Mouse (Mus musculus) ES-Bruce4 (cell line): ENCODE measurements around the gene Shank2. TPM values are rescaled to one million over a fixed set of nuclear protein-coding genes. Genes with fewer than 3 reads are reported as not detected.

Experiments
- H3K27ac ChIP-seq: 2 replicates; pipeline ENCODE4 v1.5.1; 2012; ENCODE audit warnings: low read length, inconsistent platforms; ENCODE audit not compliant: insufficient read depth
- H3K27me3 ChIP-seq: 2 replicates; pipeline ENCODE4 v1.6.1; 2012; ENCODE audit warnings: mild to moderate bottlenecking, low read length, inconsistent platforms; ENCODE audit not compliant: control insufficient read depth, poor library complexity, insufficient read depth, severe bottlenecking
- H3K36me3 ChIP-seq: 2 replicates; pipeline ENCODE4 v1.6.1; 2012; ENCODE audit warnings: inconsistent platforms, mild to moderate bottlenecking, low read length, moderate library complexity; ENCODE audit not compliant: control insufficient read depth, poor library complexity, insufficient read depth, severe bottlenecking
- H3K4me1 ChIP-seq: one replicate; pipeline ENCODE4 v1.8.1; 2011; ENCODE audit warnings: low read length; ENCODE audit not compliant: control insufficient read depth, insufficient read depth
- H3K4me3 ChIP-seq: 2 replicates; pipeline ENCODE4 v1.5.1; 2011; ENCODE audit warnings: low read depth, mild to moderate bottlenecking, low read length
- H3K9ac ChIP-seq: 2 replicates; pipeline ENCODE4 v1.6.1; 2012; ENCODE audit warnings: low read depth, mild to moderate bottlenecking, inconsistent platforms; ENCODE audit not compliant: poor library complexity, severe bottlenecking
- H3K9me3 ChIP-seq: replicated peaks from 2 replicates; pipeline ENCODE4 v1.6.1; 2012; ENCODE audit warnings: mild to moderate bottlenecking, low read length, inconsistent platforms; ENCODE audit not compliant: control insufficient read depth, poor library complexity, insufficient read depth, severe bottlenecking
- CTCF ChIP-seq: IDR thresholded peaks from one replicate; pipeline ENCODE4 v1.8.1; 2011; ENCODE audit warnings: low read depth, low read length
- EP300 ChIP-seq: IDR thresholded peaks from 2 replicates; pipeline ENCODE4 v1.6.1; 2011; ENCODE audit warnings: low read depth, low read length; ENCODE audit not compliant: insufficient read depth
- POLR2A ChIP-seq: IDR thresholded peaks from one replicate; pipeline ENCODE4 v1.8.1; 2011; ENCODE audit warnings: low read length; ENCODE audit not compliant: insufficient read depth
- polyA plus RNA-seq: library from polyadenylated mRNA; stranded (reverse); fragments of >200 nt; gene quantifications from 2 replicates; pipeline ENCODE4 v1.2.4, GENCODE M21; 2011; ENCODE audit warnings: low read depth; ENCODE audit not compliant: missing spikeins, insufficient read depth, insufficient read length

Gene Shank2
- polyA plus RNA-seq, 1 experiment, result 0.72 TPM

DNA sequence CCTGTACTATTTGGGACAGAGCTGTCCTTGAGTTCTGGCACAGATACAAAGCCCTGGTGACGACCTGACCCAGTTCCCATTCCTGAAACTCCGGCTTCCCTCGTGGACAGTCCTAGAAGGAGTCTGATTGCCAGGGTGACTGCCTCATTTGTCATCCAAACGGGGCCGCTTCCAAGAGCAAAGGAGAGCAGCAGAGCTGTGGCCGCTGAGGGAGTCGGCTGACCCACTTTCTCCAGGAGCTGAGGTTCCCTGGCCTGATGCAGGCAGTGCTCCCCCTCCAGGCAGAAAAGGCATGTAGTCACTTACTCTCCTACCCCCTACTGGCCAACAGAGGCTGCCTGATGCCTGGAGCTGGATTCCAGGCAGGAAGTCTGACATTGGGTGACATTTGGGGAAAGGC, 206.1 kb downstream of the Shank2 start:
- Histone ChIP-seq H3K9me3 (no peaks in the 10 kb centered on the region), H3K27ac (no peak overlapping the region), H3K9ac (no peak overlapping the region), H3K4me1 (no peaks in the 10 kb centered on the region), H3K27me3 (no peaks in the 10 kb centered on the region), H3K4me3 (no peak overlapping the region), H3K36me3 (no peaks in the 10 kb centered on the region)
- peak; percentile 65 for TF ChIP-seq CTCF
- TF ChIP-seq EP300, result no peak

DNA sequence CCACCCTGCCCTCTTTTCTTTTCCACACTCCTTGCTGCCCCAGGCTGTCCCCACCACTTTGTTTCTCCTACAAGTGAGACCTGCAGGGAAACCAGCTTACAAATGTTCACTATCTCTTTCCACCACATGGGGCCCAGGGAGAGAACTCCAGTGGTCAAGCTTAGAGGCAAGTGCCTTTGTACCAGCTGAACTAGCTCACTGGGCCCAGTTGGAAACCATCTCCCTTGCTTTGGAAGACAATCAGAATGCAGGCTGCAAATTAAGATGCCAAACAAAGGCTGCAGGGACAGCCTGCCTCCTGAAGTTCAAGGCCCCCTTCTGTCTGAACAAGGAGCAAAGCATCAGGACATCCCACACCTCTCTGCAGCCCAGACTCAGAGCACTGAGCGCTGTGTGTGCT, 206.9 kb downstream of the Shank2 start:
- no peaks in the 10 kb centered on the region for H3K4me1 ChIP-seq
- no peak overlapping the region for H3K9ac ChIP-seq
- H3K27ac ChIP-seq, result no peak overlapping the region
- no peaks in the 10 kb centered on the region for H3K9me3 ChIP-seq
- no peak for TF ChIP-seq EP300
- no peak for TF ChIP-seq CTCF
- TF ChIP-seq POLR2A, result no peak
- no peaks in the 10 kb centered on the region for H3K36me3 ChIP-seq
- H3K27me3 ChIP-seq, result no peaks in the 10 kb centered on the region
- no peak overlapping the region for H3K4me3 ChIP-seq

DNA sequence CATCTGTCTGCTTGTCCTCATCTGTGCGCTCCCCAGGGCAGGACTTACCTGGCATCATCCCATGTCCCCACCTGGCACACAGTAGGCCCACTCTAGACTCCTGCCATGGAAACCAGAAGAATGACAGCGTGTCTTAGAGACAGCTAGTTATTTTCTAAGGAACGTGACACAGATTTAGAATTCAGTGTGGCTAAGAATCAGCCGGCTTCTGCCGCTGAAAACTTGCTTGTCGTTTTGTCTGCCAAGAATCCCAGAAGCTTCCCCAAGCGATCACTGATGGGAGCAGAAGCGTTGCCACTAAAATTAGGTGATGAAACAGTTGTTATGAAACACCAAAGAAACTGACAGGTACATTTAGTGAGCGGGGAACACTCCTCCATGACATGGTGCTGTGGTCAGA, 208.8 kb downstream of the Shank2 start:
- Histone ChIP-seq H3K4me3 (no peak overlapping the region), H3K4me1 (no peaks in the 10 kb centered on the region), H3K9ac (no peak overlapping the region), H3K9me3 (no peaks in the 10 kb centered on the region), H3K36me3 (no peaks in the 10 kb centered on the region), H3K27me3 (no peaks in the 10 kb centered on the region), H3K27ac (no peak overlapping the region)
- TF ChIP-seq POLR2A (no peak), CTCF (no peak), EP300 (no peak)

DNA sequence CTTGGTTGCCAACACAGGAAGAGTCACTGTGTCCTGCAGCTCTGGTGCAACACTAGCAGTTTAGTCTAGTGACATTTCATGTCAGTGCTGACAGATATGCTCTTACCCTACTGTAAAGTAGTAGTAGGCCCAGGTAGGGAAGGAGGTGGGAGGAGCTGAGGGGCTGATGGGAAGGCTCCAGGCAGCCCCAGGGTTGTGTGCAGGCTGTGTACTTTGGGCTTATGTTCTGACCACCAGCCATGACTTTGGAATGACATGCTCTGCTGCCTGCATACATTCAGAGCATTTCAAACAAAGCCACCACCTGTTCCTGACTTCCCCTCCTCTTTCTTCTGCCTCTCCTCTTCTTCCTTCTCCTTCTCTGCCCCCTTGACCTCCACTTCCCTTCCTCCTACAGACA, 211.0 kb downstream of the Shank2 start:
- TF ChIP-seq CTCF (no peak), EP300 (no peak), POLR2A (no peak)
- no peak overlapping the region for H3K27ac ChIP-seq

DNA sequence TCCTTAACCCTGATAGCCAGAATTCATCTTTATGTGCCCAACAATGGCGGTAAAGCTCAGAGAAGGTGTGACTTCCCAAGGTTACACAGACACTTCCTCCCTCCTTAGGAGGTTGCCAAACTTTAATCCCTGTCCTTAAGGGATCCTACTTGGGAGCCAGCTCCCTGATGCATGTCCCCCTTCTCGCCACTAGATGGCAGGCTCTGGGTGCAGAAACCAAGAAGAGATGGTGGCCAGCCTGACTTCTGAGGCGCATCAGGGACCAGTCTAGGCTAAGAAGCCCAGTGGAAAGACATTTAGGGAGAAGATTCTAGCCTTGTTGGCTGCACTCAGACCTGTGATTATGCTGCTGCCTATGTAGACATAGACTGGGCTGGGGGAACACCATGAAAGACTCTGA, 215.5 kb downstream of the Shank2 start:
- TF ChIP-seq EP300 (no peak), CTCF (peak; percentile 95)
- Histone ChIP-seq H3K4me1 (no peaks in the 10 kb centered on the region), H3K36me3 (no peaks in the 10 kb centered on the region), H3K9ac (no peak overlapping the region), H3K9me3 (no peaks in the 10 kb centered on the region), H3K4me3 (no peak overlapping the region), H3K27me3 (no peaks in the 10 kb centered on the region), H3K27ac (no peak overlapping the region)

More for the DNA sequence above, 211.0 kb downstream of the Shank2 start:
- Histone ChIP-seq H3K9me3 (no peaks in the 10 kb centered on the region), H3K27me3 (no peaks in the 10 kb centered on the region), H3K4me3 (no peak overlapping the region), H3K4me1 (no peaks in the 10 kb centered on the region), H3K36me3 (no peaks in the 10 kb centered on the region), H3K9ac (no peak overlapping the region)

DNA sequence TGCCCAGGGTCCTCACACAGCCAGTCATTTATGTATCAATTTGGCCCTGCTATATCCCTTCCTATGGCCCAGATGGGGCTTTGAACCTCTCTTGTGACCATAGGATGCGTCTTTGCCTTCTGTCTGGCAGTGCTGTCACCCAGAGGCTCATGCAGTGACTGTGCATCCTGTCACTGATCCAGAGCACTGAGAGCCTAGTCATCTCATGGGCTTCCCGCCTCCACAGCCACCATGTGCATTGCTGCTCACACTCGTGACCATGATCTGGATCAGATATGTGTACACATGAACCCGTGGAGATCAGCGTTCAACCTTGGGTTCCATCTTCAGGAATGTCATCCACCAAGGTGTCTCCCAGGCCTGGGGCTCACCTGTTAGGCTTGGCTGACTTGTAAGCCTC, 227.0 kb downstream of the Shank2 start:
- Histone ChIP-seq H3K27ac (no peak overlapping the region), H3K36me3 (no peaks in the 10 kb centered on the region), H3K4me1 (no peaks in the 10 kb centered on the region), H3K4me3 (no peak overlapping the region), H3K9ac (no peak overlapping the region), H3K9me3 (no peaks in the 10 kb centered on the region), H3K27me3 (no peaks in the 10 kb centered on the region)
- TF ChIP-seq CTCF (no peak), EP300 (no peak), POLR2A (no peak)

DNA sequence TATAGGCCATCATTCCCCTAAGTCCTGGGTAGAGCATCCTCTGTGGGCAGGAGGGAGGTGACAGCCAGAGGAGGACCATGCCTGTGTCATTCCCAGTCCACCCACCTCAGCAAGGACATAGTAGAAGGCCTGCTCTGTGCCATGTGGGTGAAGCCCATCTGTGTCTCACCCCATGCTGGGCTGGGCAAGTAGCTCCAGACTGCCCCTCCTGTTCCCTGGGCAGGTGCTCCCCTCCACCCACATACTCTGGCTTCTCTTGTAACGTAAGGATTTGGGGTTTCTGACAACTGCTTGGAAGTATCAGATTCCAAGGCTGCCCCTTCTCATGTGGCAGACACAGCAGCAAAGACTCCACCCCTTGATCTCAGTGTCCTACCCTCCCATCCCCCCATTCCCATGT, 227.7 kb downstream of the Shank2 start:
- TF ChIP-seq POLR2A, result no peak
- TF ChIP-seq CTCF, result no peak
- TF ChIP-seq EP300, result no peak
- no peak overlapping the region for H3K9ac ChIP-seq
- H3K36me3 ChIP-seq, result no peaks in the 10 kb centered on the region
- H3K27me3 ChIP-seq, result no peaks in the 10 kb centered on the region
- no peaks in the 10 kb centered on the region for H3K9me3 ChIP-seq
- no peak overlapping the region for H3K27ac ChIP-seq
- H3K4me1 ChIP-seq, result no peaks in the 10 kb centered on the region
- no peak overlapping the region for H3K4me3 ChIP-seq
